Mouse (Mus musculus) G1E (cell line): ENCODE measurements around the gene Tab1. TPM values are rescaled to one million over a fixed set of nuclear protein-coding genes. Genes with fewer than 3 reads are reported as not detected.

ENCODE experiments used
- ATAC-seq: 2 replicates; pipeline ENCODE4 v1.8.0; 2016; ENCODE audit warnings: mild to moderate bottlenecking; ENCODE audit not compliant: insufficient number of reproducible peaks, poor library complexity, low FRiP score, severe bottlenecking; ENCODE audit errors: extremely low read depth
- DNase-seq: peaks from one replicate; pipeline ENCODE4 v3.0.0; 2012; ENCODE audit warnings: low spot score
- H3K27me3 ChIP-seq: 2 replicates; pipeline ENCODE4 v1.6.1; 2012; ENCODE audit warnings: mild to moderate bottlenecking, low read length, inconsistent platforms; ENCODE audit not compliant: insufficient read depth
- H3K36me3 ChIP-seq: replicated peaks from 2 replicates; pipeline ENCODE3; 2012; ENCODE audit warnings: mild to moderate bottlenecking, inconsistent platforms
- H3K4me1 ChIP-seq: 2 replicates; pipeline ENCODE4 v1.6.1; 2012; ENCODE audit warnings: low read depth, low read length, inconsistent platforms, mixed read lengths; ENCODE audit not compliant: insufficient read depth
- H3K4me3 ChIP-seq: 2 replicates; pipeline ENCODE4 v1.5.1; 2012; ENCODE audit warnings: low read depth, mild to moderate bottlenecking, inconsistent platforms, low read length, moderate library complexity, mixed read lengths
- H3K9me3 ChIP-seq: replicated peaks from 2 replicates; pipeline ENCODE4 v1.6.1; 2012; ENCODE audit warnings: inconsistent platforms
- CTCF ChIP-seq: IDR thresholded peaks from 2 replicates; pipeline ENCODE4 v1.5.1; 2012; ENCODE audit warnings: low read depth, low read length, inconsistent platforms, mixed read lengths
- GATA1 ChIP-seq: IDR thresholded peaks from 2 replicates; pipeline ENCODE4 v1.6.1; 2012; ENCODE audit warnings: borderline replicate concordance, low read length, inconsistent platforms, mixed read lengths
- GATA2 ChIP-seq: IDR thresholded peaks from 2 replicates; pipeline ENCODE4 v1.6.1; 2012; ENCODE audit warnings: low read depth, low read length, inconsistent platforms, borderline replicate concordance
- POLR2AphosphoS5 ChIP-seq: IDR thresholded peaks from 2 replicates; pipeline ENCODE4 v1.6.1; 2012; ENCODE audit warnings: low read depth, low read length, inconsistent platforms; ENCODE audit not compliant: insufficient replicate concordance
- TAL1 ChIP-seq: conservative IDR thresholded peaks from 2 replicates; pipeline ENCODE4 v1.6.1; 2012; ENCODE audit warnings: low read depth, low read length, inconsistent platforms, mixed read lengths
- polyA plus RNA-seq: library from polyadenylated mRNA; stranded (reverse); fragments of >175 nt; gene quantifications from 2 replicates; pipeline ENCODE4 v1.2.3, GENCODE M21; 2012
- total RNA-seq, 2 experiments: library from RNA; stranded (forward) in 1 of 2; stranded (reverse) in 1 of 2; fragments of 200-1000 nt in 1 of 2; fragments of >200 nt in 1 of 2; fragmentation: Nextera tagmentation in 1 of 2; gene quantifications; 2 replicates each; pipeline ENCODE4 v1.2.3; 2014 to 2017

Tab1 gene
- total and polyA plus RNA-seq, 3 experiments = 22.3 to 29.1 (median 27.2) TPM

GRCm38 (mm10) chr15:80096406-80096805, 36.5 kb upstream of the Tab1 start:
- peaks cover 79% of the 10 kb centered on the region for H3K36me3 ChIP-seq
- H3K4me3 ChIP-seq = peak overlapping the region; percentile 57; the same call in 1 of the 2 replicates
- peaks cover 79% of the 10 kb centered on the region for H3K4me1 ChIP-seq
- TF ChIP-seq GATA2 (no peak), GATA1 (no peak), TAL1 (no peak), POLR2AphosphoS5 (no peak), CTCF (no peak)
- no peaks in the 10 kb centered on the region for H3K9me3 ChIP-seq
- no peak for DNase-seq
- H3K27me3 ChIP-seq = no peaks in the 10 kb centered on the region
- no peak for ATAC-seq

GRCm38 (mm10) chr15:80096946-80097881, 35.7 kb upstream of the Tab1 start:
- ATAC-seq (peak; percentile 29; the same call in 1 of the 2 replicates), DNase-seq (peak; percentile 59)
- no peak for TF ChIP-seq GATA2
- no peak for TF ChIP-seq GATA1
- TF ChIP-seq TAL1 = no peak; the same call in 1 of the 2 replicates
- TF ChIP-seq POLR2AphosphoS5 = no peak
- TF ChIP-seq CTCF = no peak
- H3K9me3 ChIP-seq = no peaks in the 10 kb centered on the region
- H3K4me3 ChIP-seq = peak overlapping the region; percentile 57; the same call in 1 of the 2 replicates
- peaks cover 79% of the 10 kb centered on the region for H3K4me1 ChIP-seq
- peaks cover 87% of the 10 kb centered on the region for H3K36me3 ChIP-seq
- H3K27me3 ChIP-seq = no peaks in the 10 kb centered on the region

DNA sequence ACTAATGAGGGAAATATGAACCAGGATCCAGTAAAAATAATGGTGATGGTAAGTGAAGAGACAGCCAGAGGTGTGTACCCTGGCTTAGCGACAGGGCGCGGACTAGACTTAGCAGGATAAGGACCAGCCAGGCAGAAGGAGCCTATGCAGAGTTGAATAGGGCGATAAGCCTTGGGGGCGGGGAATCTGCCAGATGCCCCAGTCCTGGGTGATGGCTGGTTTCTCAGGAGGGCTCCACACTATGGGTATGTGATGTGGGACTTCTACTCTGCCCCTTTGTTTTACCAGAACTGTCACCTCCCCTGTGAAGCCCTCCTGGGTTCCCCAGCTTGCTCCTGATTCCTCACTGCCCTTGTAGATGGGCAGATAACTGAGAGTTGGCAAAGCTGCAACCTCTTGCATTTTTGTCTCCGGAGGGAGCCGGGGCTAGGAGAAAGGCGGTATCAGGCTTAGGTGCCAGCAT, 34.9 kb upstream of the Tab1 start:
- no peak overlapping the region; the same call in 1 of the 2 replicates for H3K4me3 ChIP-seq
- H3K9me3 ChIP-seq = no peaks in the 10 kb centered on the region
- peaks cover 89% of the 10 kb centered on the region for H3K36me3 ChIP-seq
- DNase-seq = peak; percentile 57
- ATAC-seq = peak; percentile 61
- no peak for TF ChIP-seq GATA1
- TF ChIP-seq CTCF = no peak
- peaks cover 79% of the 10 kb centered on the region for H3K4me1 ChIP-seq
- no peaks in the 10 kb centered on the region for H3K27me3 ChIP-seq

- ATAC-seq = peak; percentile 52
- no peaks in the 10 kb centered on the region for H3K9me3 ChIP-seq
- peaks cover 82% of the 10 kb centered on the region for H3K4me1 ChIP-seq
- peaks cover 92% of the 10 kb centered on the region for H3K36me3 ChIP-seq
- 0 out of 2 replicates have a peak overlapping the region, but pooled peaks have one; percentile 7 for H3K4me3 ChIP-seq
- no peak for DNase-seq
- no peak for TF ChIP-seq GATA1
- no peak for TF ChIP-seq GATA2
- TF ChIP-seq TAL1 = no peak
- no peak for TF ChIP-seq CTCF
- TF ChIP-seq POLR2AphosphoS5 = no peak
- H3K27me3 ChIP-seq = no peaks in the 10 kb centered on the region
Measured at GRCm38 (mm10) chr15:80098809-80099208, 34.1 kb upstream of the Tab1 start.

DNA sequence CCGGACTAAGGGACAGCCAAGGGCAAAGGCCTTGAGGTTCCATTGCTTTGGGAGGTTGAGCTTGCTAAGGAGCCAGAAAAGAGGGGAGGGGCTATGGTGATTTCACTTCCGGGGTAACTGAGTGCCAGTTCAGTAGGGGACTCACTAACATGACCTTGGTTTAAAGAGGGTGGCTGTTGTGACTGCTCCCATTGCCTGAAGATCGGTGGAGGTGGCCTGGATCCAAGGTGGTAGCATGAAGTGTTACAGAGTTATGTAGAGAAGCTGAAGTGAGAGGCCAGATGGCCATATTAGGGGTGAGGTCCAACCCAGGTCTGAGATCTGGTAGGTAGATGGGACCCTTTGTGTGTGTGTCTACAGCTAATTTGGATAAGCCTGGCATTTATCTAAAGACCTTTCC, 33.5 kb upstream of the Tab1 start:
- H3K4me3 ChIP-seq = no peak overlapping the region
- DNase-seq (no peak), ATAC-seq (no peak)
- H3K36me3 ChIP-seq = peaks cover 91% of the 10 kb centered on the region
- TF ChIP-seq GATA2 = no peak
- TF ChIP-seq TAL1 = no peak
- no peak for TF ChIP-seq POLR2AphosphoS5
- no peak for TF ChIP-seq CTCF
- TF ChIP-seq GATA1 = no peak
- no peaks in the 10 kb centered on the region for H3K27me3 ChIP-seq
- no peaks in the 10 kb centered on the region for H3K9me3 ChIP-seq
- peaks cover 80% of the 10 kb centered on the region for H3K4me1 ChIP-seq

GRCm38 (mm10) chr15:80100196-80100595, 32.7 kb upstream of the Tab1 start:
- Histone ChIP-seq H3K4me3 (no peak overlapping the region), H3K4me1 (peaks cover 85% of the 10 kb centered on the region), H3K9me3 (no peaks in the 10 kb centered on the region), H3K27me3 (no peaks in the 10 kb centered on the region), H3K36me3 (peaks cover 91% of the 10 kb centered on the region)
- TF ChIP-seq TAL1 (no peak), GATA1 (no peak), CTCF (no peak), GATA2 (no peak), POLR2AphosphoS5 (no peak)
- DNase-seq (no peak), ATAC-seq (no peak)
